Mouse (Mus musculus): Measurements from ENCODE around the gene D5Ertd579e.

- TF ChIP-seq CTCF (IDR thresholded peaks at IDR 0.05; ENCODE audit: control insufficient read depth, insufficient read depth, insufficient read length) (no peak), MYOG (IDR thresholded peaks at IDR 0.05; ENCODE audit: control insufficient read depth, extremely low read depth, insufficient read length) (no peak), CEBPB (IDR thresholded peaks at IDR 0.05; ENCODE audit: low read depth) (no peak), USF1 (IDR thresholded peaks at IDR 0.05; ENCODE audit: low read depth) (no peak), MAX (IDR thresholded peaks at IDR 0.05) (no peak)
Measured at GRCm38 (mm10) chr5:36563741-36564140, 132.1 kb downstream of the D5Ertd579e start.

Measured in C2C12 (cell line).